Mouse (Mus musculus) spleen, adult 2 months (tissue): ENCODE results near the gene Pip5k1a. TPM values are rescaled to one million over a fixed set of nuclear protein-coding genes. Genes with fewer than 3 reads are reported as not detected.

Experiments used
- DNase-seq, 2 experiments: peaks; one replicate each; pipeline versions ENCODE4 v3.0.0 to v3.0.0-alpha.2; 2012 to 2021; ENCODE audit warnings: low spot score in 2 of 2, low read depth in 1 of 2
- H3K27ac ChIP-seq: fragments of 200-500 bp; 2 replicates; pipeline ENCODE4 v1.5.1; 2012; ENCODE audit warnings: low read length, inconsistent platforms; ENCODE audit not compliant: insufficient read depth
- H3K27me3 ChIP-seq: fragments of 200-500 bp; 2 replicates; pipeline ENCODE4 v1.6.1; 2012; ENCODE audit warnings: mild to moderate bottlenecking, moderate library complexity, low read length, inconsistent platforms; ENCODE audit not compliant: control insufficient read depth, insufficient read depth
- H3K36me3 ChIP-seq: fragments of 200-500 bp; 2 replicates; pipeline ENCODE4 v1.6.1; 2012; ENCODE audit warnings: mild to moderate bottlenecking, low read length, inconsistent platforms; ENCODE audit not compliant: control insufficient read depth, insufficient read depth
- H3K4me1 ChIP-seq: fragments of 200-500 bp; 2 replicates; pipeline ENCODE4 v1.6.1; 2011; ENCODE audit warnings: inconsistent platforms; ENCODE audit not compliant: control insufficient read depth, insufficient read depth, insufficient read length
- H3K4me3 ChIP-seq: fragments of 200-500 bp; 2 replicates; pipeline ENCODE4 v1.5.1; 2011; ENCODE audit warnings: mild to moderate bottlenecking, inconsistent platforms; ENCODE audit not compliant: insufficient read depth, insufficient read length; ENCODE audit errors: extremely low read depth
- CTCF ChIP-seq: fragments of 200-500 bp; IDR thresholded peaks from 2 replicates; pipeline ENCODE4 v1.5.1; 2011; ENCODE audit warnings: mild to moderate bottlenecking, inconsistent platforms; ENCODE audit not compliant: insufficient read depth, insufficient read length, insufficient replicate concordance; ENCODE audit errors: extremely low read depth
- POLR2A ChIP-seq: fragments of 200-500 bp; IDR thresholded peaks from 2 replicates; pipeline ENCODE4 v1.6.1; 2011; ENCODE audit warnings: low read depth, low read length, inconsistent platforms
- WGBS: fragments of 180-500 bp; shearing (Covaris S2); methylation state at CpG from one replicate; pipeline ENCODE4 v1.1.7; 2018; 5-methylcytosine and 5-hydroxymethylcytosine counted together
- polyA plus RNA-seq: library from polyadenylated mRNA; depleted of rRNA; stranded (reverse); fragments of >200 nt; gene quantifications from 2 replicates; pipeline ENCODE4 v1.2.3, GENCODE M21; 2012

The Pip5k1a gene
- polyA plus RNA-seq, 1 experiment, result 14.1 TPM

DNA sequence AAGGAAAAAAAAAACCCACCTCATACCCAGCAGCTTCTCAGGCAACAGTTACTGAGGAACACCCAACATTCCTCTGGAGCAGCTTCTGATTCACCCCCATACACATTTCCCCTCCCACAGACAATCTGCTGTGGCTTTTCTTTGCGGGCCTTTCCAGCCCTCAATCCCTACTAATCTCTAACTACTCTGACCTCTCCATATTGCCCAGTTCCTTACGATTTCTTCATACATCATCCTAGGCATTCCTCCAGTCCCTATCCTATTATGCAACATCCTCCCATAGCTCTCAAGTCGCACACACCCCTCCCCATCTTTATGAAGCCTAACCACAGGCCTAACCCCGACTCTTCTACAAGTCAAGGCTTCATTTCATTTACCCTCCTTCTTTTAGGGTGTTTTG is 1.6 kb downstream of the Pip5k1a start:
- Histone ChIP-seq H3K36me3 (peaks cover 2% of the 10 kb centered on the region; the same call in 1 of the 2 replicates), H3K27me3 (no peaks in the 10 kb centered on the region), H3K4me1 (peaks cover 4% of the 10 kb centered on the region; the same call in 1 of the 2 replicates), H3K4me3 (no peak overlapping the region), H3K27ac (no peak overlapping the region)
- 22% methylated on average over 4 of the region's 4 CpGs for WGBS
- no peak for DNase-seq
- TF ChIP-seq POLR2A (no peak), CTCF (no peak)

DNA sequence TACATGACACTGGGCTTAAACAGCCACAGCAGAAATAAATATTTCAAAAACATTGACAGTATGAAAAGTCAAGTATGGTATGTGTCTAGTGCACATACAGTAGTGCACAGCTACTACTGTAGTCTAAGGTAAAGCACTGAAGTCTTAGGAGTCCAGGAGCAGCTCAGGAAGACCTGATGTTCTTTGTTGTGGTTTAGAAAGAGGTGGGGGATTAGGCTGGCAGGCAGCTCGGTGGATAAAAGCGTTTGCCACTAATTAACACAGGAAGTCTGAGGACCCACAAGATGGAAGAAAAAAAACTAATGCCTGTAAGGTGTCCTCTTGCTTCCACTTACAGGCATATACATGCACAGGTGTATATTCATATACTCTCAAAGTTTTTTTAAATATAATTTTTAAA is 5.9 kb downstream of the Pip5k1a start:
- no peak for DNase-seq
- no peak overlapping the region for H3K4me3 ChIP-seq

DNA sequence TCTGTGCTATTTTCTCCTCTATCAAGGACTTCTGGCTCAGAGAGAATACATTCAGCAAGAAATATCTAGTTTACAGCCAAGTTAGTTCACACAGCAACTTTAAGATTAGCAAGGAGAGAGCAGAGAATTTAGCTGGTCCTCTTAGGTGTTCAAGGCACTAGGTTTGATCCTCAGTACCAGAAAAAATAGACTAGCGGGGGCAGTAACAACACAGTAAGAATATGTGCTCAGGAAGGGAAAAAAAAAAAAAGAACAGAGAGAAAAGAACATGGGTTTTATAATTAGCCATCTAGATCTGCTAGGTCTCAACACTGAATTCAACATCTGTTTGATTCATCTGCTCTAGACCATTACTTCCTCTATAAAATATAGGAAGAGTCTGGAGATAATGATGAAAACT is 18.7 kb downstream of the Pip5k1a start:
- WGBS, result 95% methylated on average over 1 of the region's 1 CpGs
- H3K36me3 ChIP-seq, result no peaks in the 10 kb centered on the region; the same call in 1 of the 2 replicates
- H3K4me1 ChIP-seq, result no peaks in the 10 kb centered on the region
- no peak for DNase-seq
- no peaks in the 10 kb centered on the region for H3K27me3 ChIP-seq
- H3K27ac ChIP-seq, result no peak overlapping the region
- H3K4me3 ChIP-seq, result no peak overlapping the region
- TF ChIP-seq CTCF (no peak), POLR2A (no peak)

More for the DNA sequence above, 5.9 kb downstream of the Pip5k1a start:
- TF ChIP-seq CTCF, result no peak
- TF ChIP-seq POLR2A, result no peak
- Histone ChIP-seq H3K36me3 (peaks cover 5% of the 10 kb centered on the region), H3K27me3 (no peaks in the 10 kb centered on the region), H3K27ac (no peak overlapping the region), H3K4me1 (peaks cover 4% of the 10 kb centered on the region; the same call in 1 of the 2 replicates)
- WGBS, result 5% methylated on average over 2 of the region's 2 CpGs

DNA sequence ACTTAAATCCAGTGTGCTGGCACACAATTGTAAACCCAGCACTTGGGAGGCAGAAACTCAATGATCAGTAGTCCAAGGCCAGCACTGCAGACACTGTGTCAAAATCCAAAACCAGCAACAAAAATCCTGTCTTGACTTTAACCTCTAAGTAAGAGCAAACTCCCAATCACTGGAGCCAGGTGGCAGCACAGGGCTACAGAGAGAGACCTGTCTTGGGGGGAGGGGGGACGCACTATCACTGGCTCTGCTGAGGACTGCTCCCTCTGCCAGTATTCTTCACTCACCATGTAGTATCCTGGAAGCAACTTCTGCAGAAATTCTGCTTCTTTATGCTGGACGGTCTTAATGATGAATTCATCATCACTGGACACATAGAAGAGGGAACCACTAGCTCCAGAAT is 35.1 kb downstream of the Pip5k1a start:
- no peak for TF ChIP-seq POLR2A
- no peak for TF ChIP-seq CTCF
- Histone ChIP-seq H3K27me3 (no peaks in the 10 kb centered on the region), H3K27ac (no peak overlapping the region), H3K4me3 (no peak overlapping the region), H3K4me1 (no peaks in the 10 kb centered on the region), H3K36me3 (peaks cover 54% of the 10 kb centered on the region)
- DNase-seq, result no peak
- 97% methylated on average over 2 of the region's 2 CpGs for WGBS

DNA sequence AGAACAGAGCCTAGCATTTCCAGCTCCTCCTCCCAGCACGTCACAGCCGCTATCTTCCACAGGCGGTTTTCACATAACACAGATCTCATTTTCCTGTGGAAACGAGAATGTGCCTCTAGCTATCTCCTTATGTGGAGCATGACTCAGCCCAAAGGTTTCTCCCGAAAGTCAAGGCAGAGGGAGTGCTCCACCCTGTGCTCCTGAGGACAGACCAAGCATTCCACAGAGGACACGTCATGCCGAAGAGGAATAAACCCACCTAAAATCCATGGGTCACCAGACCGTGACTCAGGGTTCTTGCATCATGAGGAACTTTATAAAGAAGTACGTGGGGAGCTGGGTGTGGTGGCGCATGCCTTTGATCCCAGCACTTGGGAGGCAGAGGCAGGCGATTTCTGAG is 40.2 kb downstream of the Pip5k1a start:
- WGBS, result 92% methylated on average over 11 of the region's 11 CpGs
- Histone ChIP-seq H3K36me3 (peaks cover 61% of the 10 kb centered on the region), H3K27ac (no peak overlapping the region), H3K27me3 (no peaks in the 10 kb centered on the region), H3K4me3 (no peak overlapping the region), H3K4me1 (no peaks in the 10 kb centered on the region)
- TF ChIP-seq POLR2A (no peak), CTCF (no peak)
- no peak for DNase-seq

DNA sequence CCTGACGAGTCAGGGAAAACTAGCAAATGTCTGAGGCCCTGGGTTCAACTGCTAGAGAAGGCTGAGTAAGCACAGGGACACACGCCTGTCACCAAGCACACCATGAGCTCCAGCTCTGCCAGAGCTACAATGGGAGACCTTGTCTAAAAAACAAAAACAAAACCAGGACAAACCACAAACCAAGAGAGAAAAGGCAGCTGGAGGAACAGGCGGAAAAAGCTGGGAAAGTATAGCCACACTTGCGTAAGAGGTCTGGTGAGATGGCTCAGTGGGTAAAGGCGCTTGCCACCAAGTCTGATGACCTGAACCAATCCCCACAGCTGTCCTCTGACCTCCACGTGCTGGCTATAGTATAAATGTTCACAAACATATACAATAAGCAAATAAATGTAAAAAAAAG is 40.6 kb downstream of the Pip5k1a start:
- TF ChIP-seq CTCF, result no peak
- no peak for TF ChIP-seq POLR2A
- WGBS, result 93% methylated on average over 6 of the region's 6 CpGs
- Histone ChIP-seq H3K27me3 (no peaks in the 10 kb centered on the region), H3K27ac (no peak overlapping the region), H3K4me3 (no peak overlapping the region), H3K36me3 (peaks cover 60% of the 10 kb centered on the region), H3K4me1 (no peaks in the 10 kb centered on the region)
- DNase-seq, result no peak

DNA sequence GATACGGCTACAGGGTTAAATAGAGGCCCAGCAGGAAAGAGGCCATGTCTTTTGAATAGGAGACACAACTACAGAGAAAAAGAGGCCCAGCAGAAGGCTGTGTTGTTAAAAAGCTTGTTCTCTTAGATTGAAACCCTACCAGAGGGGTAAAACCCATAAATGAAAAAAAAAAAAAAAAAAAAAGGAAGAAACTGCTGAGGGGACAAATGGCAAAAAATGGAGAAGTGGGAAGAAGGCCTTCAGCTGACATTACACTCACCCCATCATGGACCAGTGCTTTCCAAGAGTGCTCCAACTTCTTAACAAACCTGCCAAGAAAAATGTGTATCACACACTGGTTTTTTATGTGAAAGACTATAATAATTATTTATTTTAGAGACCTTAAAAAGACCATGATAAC is 41.2 kb downstream of the Pip5k1a start:
- 100% methylated on average over 1 of the region's 1 CpGs for WGBS
- Histone ChIP-seq H3K27me3 (no peaks in the 10 kb centered on the region), H3K4me3 (no peak overlapping the region), H3K36me3 (peaks cover 56% of the 10 kb centered on the region), H3K4me1 (no peaks in the 10 kb centered on the region), H3K27ac (no peak overlapping the region)
- DNase-seq, result no peak
- TF ChIP-seq CTCF (no peak), POLR2A (no peak)
